Mouse (Mus musculus) left cerebral cortex, postnatal 14 days (tissue): Measurements from ENCODE around the gene Nubp2. TPM values are rescaled to one million over a fixed set of nuclear protein-coding genes. Genes with fewer than 3 reads are reported as not detected.

ENCODE experiments used
- DNase-seq, 2 experiments: peaks; one replicate each; pipeline ENCODE4 v3.0.0; 2021 to 2022; ENCODE audit warnings: low spot score in 2 of 2, mixed read lengths in 1 of 2
- intact Hi-C: fragments of 180-260 bp; cut with DNase I; formaldehyde crosslinking; loops from one replicate; pipeline ENCODE4 v1.15.1; 2025
- total RNA-seq, 2 experiments: library from RNA; stranded (reverse); gene quantifications; 2 replicates each; pipeline ENCODE4 v1.2.3; 2021

Nubp2 gene
- total RNA-seq, 2 experiments from 2014 or later, result 35.7 to 37.4 TPM

GRCm38 (mm10) chr17:24874989-24875388, 11.2 kb downstream of the Nubp2 start:
- intact Hi-C loops, result no loop called here

GRCm38 (mm10) chr17:24874405-24874745, 11.8 kb downstream of the Nubp2 start:
- no peak for DNase-seq
- intact Hi-C loops, result no loop called here

More at GRCm38 (mm10) chr17:24874989-24875388, 11.2 kb downstream of the Nubp2 start:
- no peak for DNase-seq

GRCm38 (mm10) chr17:24873695-24874404, 12.3 kb downstream of the Nubp2 start:
- intact Hi-C loops, result no loop called here

GRCm38 (mm10) chr17:24867914-24868313, 18.2 kb downstream of the Nubp2 start:
- intact Hi-C loops, result no loop called here
- DNase-seq, result peak in 1 of 2 experiments; percentile 77

More at GRCm38 (mm10) chr17:24873695-24874404, 12.3 kb downstream of the Nubp2 start:
- no peak for DNase-seq

- no peak for DNase-seq
- intact Hi-C loops, result no loop called here
Measured at GRCm38 (mm10) chr17:24865776-24866175, 20.4 kb downstream of the Nubp2 start, which contains the start of gene Igfals. TSS of gene Igfals (plus strand) at chr17:24865997.

- intact Hi-C loops, result no loop called here
- DNase-seq, result no peak
Measured at GRCm38 (mm10) chr17:24861785-24862184, 24.4 kb downstream of the Nubp2 start.

GRCm38 (mm10) chr17:24860076-24860475, 26.1 kb downstream of the Nubp2 start:
- intact Hi-C loops, result no loop called here
- no peak for DNase-seq

- DNase-seq, result no peak
- intact Hi-C loops, result no loop called here
Measured at GRCm38 (mm10) chr17:24858967-24859366, 27.2 kb downstream of the Nubp2 start.

GRCm38 (mm10) chr17:24857831-24858470, 28.2 kb downstream of the Nubp2 start:
- DNase-seq, result no peak
- intact Hi-C loops, result no loop called here

- DNase-seq, result no peak
- intact Hi-C loops, result no loop called here
Measured at GRCm38 (mm10) chr17:24856589-24856988, 29.6 kb downstream of the Nubp2 start.

- intact Hi-C loops, result no loop called here
- no peak for DNase-seq
Measured at GRCm38 (mm10) chr17:24855838-24856464, 30.2 kb downstream of the Nubp2 start.

GRCm38 (mm10) chr17:24851381-24852125, 34.6 kb downstream of the Nubp2 start:
- no peak for DNase-seq
- intact Hi-C loops, result no loop called here

- DNase-seq, result no peak
- intact Hi-C loops, result no loop called here
Measured at GRCm38 (mm10) chr17:24850773-24851127, 35.4 kb downstream of the Nubp2 start.

- peak; percentile 96 to 99 for DNase-seq
- intact Hi-C loops, result no loop called here
Measured at GRCm38 (mm10) chr17:24850065-24850772, 35.9 kb downstream of the Nubp2 start, which contains the start of gene Fahd1. TSS of gene Fahd1 (minus strand) at chr17:24850364.

- no peak for DNase-seq
- intact Hi-C loops, result no loop called here
Measured at GRCm38 (mm10) chr17:24849733-24850064, 36.5 kb downstream of the Nubp2 start.

GRCm38 (mm10) chr17:24848600-24849031, 37.5 kb downstream of the Nubp2 start:
- intact Hi-C loops, result no loop called here

GRCm38 (mm10) chr17:24847386-24847785, 38.8 kb downstream of the Nubp2 start:
- DNase-seq, result no peak
- intact Hi-C loops, result no loop called here

More at GRCm38 (mm10) chr17:24848600-24849031, 37.5 kb downstream of the Nubp2 start:
- no peak for DNase-seq

GRCm38 (mm10) chr17:24844525-24844924, 41.6 kb downstream of the Nubp2 start:
- no peak for DNase-seq
- intact Hi-C loops, result no loop called here

GRCm38 (mm10) chr17:24842631-24843030, 43.5 kb downstream of the Nubp2 start:
- no peak for DNase-seq
- intact Hi-C loops, result no loop called here
